Mouse (Mus musculus): ENCODE results near the gene Lhpp. TPM values are rescaled to one million over a fixed set of nuclear protein-coding genes. Genes with fewer than 3 reads are reported as not detected.

Gene Lhpp
- polyA plus RNA-seq, 1 experiment from 2014 or later = 23.7 TPM

- no peak overlapping the region for H3K9ac ChIP-seq (ENCODE audit: low read length)
- ATAC-seq (replicated peaks; ENCODE audit: extremely low read depth, insufficient read depth, low FRiP score) = no peak
- peaks cover 4% of the 10 kb centered on the region; the same call in 1 of the 2 replicates for H3K27me3 ChIP-seq (ENCODE audit: control insufficient read depth, insufficient read depth, low read length)
- no peak overlapping the region for H3K4me3 ChIP-seq (ENCODE audit: low read length)
- WGBS = 85% methylated on average over 4 of the region's 4 CpGs
- no peaks in the 10 kb centered on the region for H3K36me3 ChIP-seq (ENCODE audit: control insufficient read depth, insufficient read depth)
- H3K4me2 ChIP-seq (ENCODE audit: low read depth, low read length) = no peak overlapping the region
- peaks cover 4% of the 10 kb centered on the region; the same call in 1 of the 2 replicates for H3K4me1 ChIP-seq (ENCODE audit: control insufficient read depth, insufficient read depth, low read length)
- H3K27ac ChIP-seq (ENCODE audit: low read length) = no peak overlapping the region
- no peaks in the 10 kb centered on the region for H3K9me3 ChIP-seq (replicated peaks; ENCODE audit: control insufficient read depth, low read length)
Observed at GRCm38 (mm10) chr7:132608316-132609020, 2.0 kb upstream of the Lhpp start.

GRCm38 (mm10) chr7:132611530-132611929 lies 1.1 kb downstream of the Lhpp start:
- no peak for ATAC-seq (replicated peaks; ENCODE audit: extremely low read depth, insufficient read depth, low FRiP score)
- no peaks in the 10 kb centered on the region for H3K9me3 ChIP-seq (replicated peaks; ENCODE audit: control insufficient read depth, low read length)
- H3K36me3 ChIP-seq (ENCODE audit: control insufficient read depth, insufficient read depth) = no peaks in the 10 kb centered on the region
- no peak overlapping the region for H3K4me3 ChIP-seq (ENCODE audit: low read length)
- H3K4me2 ChIP-seq (ENCODE audit: low read depth, low read length) = no peak overlapping the region
- no peaks in the 10 kb centered on the region for H3K27me3 ChIP-seq (ENCODE audit: control insufficient read depth, insufficient read depth, low read length)
- WGBS = 90% methylated on average over 8 of the region's 8 CpGs
- no peak overlapping the region for H3K27ac ChIP-seq (ENCODE audit: low read length)
- H3K4me1 ChIP-seq (ENCODE audit: control insufficient read depth, insufficient read depth, low read length) = peaks cover 7% of the 10 kb centered on the region; the same call in 1 of the 2 replicates
- H3K9ac ChIP-seq (ENCODE audit: low read length) = no peak overlapping the region

- no peak overlapping the region for H3K27ac ChIP-seq (ENCODE audit: low read length)
- 34% methylated on average over 3 of the region's 3 CpGs for WGBS
- H3K4me2 ChIP-seq (ENCODE audit: low read depth, low read length) = no peak overlapping the region
- ATAC-seq (replicated peaks; ENCODE audit: extremely low read depth, insufficient read depth, low FRiP score) = no peak
- H3K4me3 ChIP-seq (ENCODE audit: low read length) = no peak overlapping the region
- H3K36me3 ChIP-seq (ENCODE audit: control insufficient read depth, insufficient read depth) = no peaks in the 10 kb centered on the region
- H3K9me3 ChIP-seq (replicated peaks; ENCODE audit: control insufficient read depth, low read length) = no peaks in the 10 kb centered on the region
- no peak overlapping the region for H3K9ac ChIP-seq (ENCODE audit: low read length)
- peaks cover 5% of the 10 kb centered on the region; the same call in 1 of the 2 replicates for H3K4me1 ChIP-seq (ENCODE audit: control insufficient read depth, insufficient read depth, low read length)
- H3K27me3 ChIP-seq (ENCODE audit: control insufficient read depth, insufficient read depth, low read length) = no peaks in the 10 kb centered on the region
Observed at GRCm38 (mm10) chr7:132615346-132615745, 4.9 kb downstream of the Lhpp start.

- H3K4me3 ChIP-seq (ENCODE audit: low read length) = no peak overlapping the region
- H3K36me3 ChIP-seq (ENCODE audit: control insufficient read depth, insufficient read depth) = no peaks in the 10 kb centered on the region
- no peak overlapping the region for H3K4me2 ChIP-seq (ENCODE audit: low read depth, low read length)
- no peaks in the 10 kb centered on the region for H3K9me3 ChIP-seq (replicated peaks; ENCODE audit: control insufficient read depth, low read length)
- no peak overlapping the region for H3K9ac ChIP-seq (ENCODE audit: low read length)
- WGBS = 66% methylated on average over 6 of the region's 6 CpGs
- H3K27ac ChIP-seq (ENCODE audit: low read length) = no peak overlapping the region
- no peak for ATAC-seq (replicated peaks; ENCODE audit: extremely low read depth, insufficient read depth, low FRiP score)
- H3K27me3 ChIP-seq (ENCODE audit: control insufficient read depth, insufficient read depth, low read length) = no peaks in the 10 kb centered on the region
- H3K4me1 ChIP-seq (ENCODE audit: control insufficient read depth, insufficient read depth, low read length) = peaks cover 3% of the 10 kb centered on the region; the same call in 1 of the 2 replicates
Observed at GRCm38 (mm10) chr7:132616391-132616790, 6.0 kb downstream of the Lhpp start.

- no peak overlapping the region for H3K9ac ChIP-seq (ENCODE audit: low read length)
- peaks cover 3% of the 10 kb centered on the region; the same call in 1 of the 2 replicates for H3K4me1 ChIP-seq (ENCODE audit: control insufficient read depth, insufficient read depth, low read length)
- no peaks in the 10 kb centered on the region for H3K9me3 ChIP-seq (replicated peaks; ENCODE audit: control insufficient read depth, low read length)
- no peak overlapping the region for H3K4me3 ChIP-seq (ENCODE audit: low read length)
- no peak overlapping the region for H3K4me2 ChIP-seq (ENCODE audit: low read depth, low read length)
- H3K36me3 ChIP-seq (ENCODE audit: control insufficient read depth, insufficient read depth) = no peaks in the 10 kb centered on the region
- no peak for ATAC-seq (replicated peaks; ENCODE audit: extremely low read depth, insufficient read depth, low FRiP score)
- H3K27ac ChIP-seq (ENCODE audit: low read length) = no peak overlapping the region
- no peaks in the 10 kb centered on the region for H3K27me3 ChIP-seq (ENCODE audit: control insufficient read depth, insufficient read depth, low read length)
- WGBS = 85% methylated on average over 5 of the region's 5 CpGs
Observed at GRCm38 (mm10) chr7:132617021-132617564, 6.7 kb downstream of the Lhpp start.

GRCm38 (mm10) chr7:132619549-132619948 lies 9.1 kb downstream of the Lhpp start:
- peaks cover 6% of the 10 kb centered on the region for H3K4me1 ChIP-seq (ENCODE audit: control insufficient read depth, insufficient read depth, low read length)
- 89% methylated on average over 8 of the region's 8 CpGs for WGBS
- H3K27me3 ChIP-seq (ENCODE audit: control insufficient read depth, insufficient read depth, low read length) = no peaks in the 10 kb centered on the region
- H3K4me3 ChIP-seq (ENCODE audit: low read length) = no peak overlapping the region
- no peaks in the 10 kb centered on the region for H3K36me3 ChIP-seq (ENCODE audit: control insufficient read depth, insufficient read depth)
- no peak overlapping the region for H3K9ac ChIP-seq (ENCODE audit: low read length)
- H3K9me3 ChIP-seq (replicated peaks; ENCODE audit: control insufficient read depth, low read length) = no peaks in the 10 kb centered on the region
- ATAC-seq (replicated peaks; ENCODE audit: extremely low read depth, insufficient read depth, low FRiP score) = no peak
- no peak overlapping the region for H3K27ac ChIP-seq (ENCODE audit: low read length)
- H3K4me2 ChIP-seq (ENCODE audit: low read depth, low read length) = no peak overlapping the region

GRCm38 (mm10) chr7:132619975-132620918 lies 9.8 kb downstream of the Lhpp start:
- H3K4me3 ChIP-seq (ENCODE audit: low read length) = no peak overlapping the region
- no peak overlapping the region for H3K9ac ChIP-seq (ENCODE audit: low read length)
- no peaks in the 10 kb centered on the region for H3K36me3 ChIP-seq (ENCODE audit: control insufficient read depth, insufficient read depth)
- H3K9me3 ChIP-seq (replicated peaks; ENCODE audit: control insufficient read depth, low read length) = no peaks in the 10 kb centered on the region
- no peaks in the 10 kb centered on the region for H3K27me3 ChIP-seq (ENCODE audit: control insufficient read depth, insufficient read depth, low read length)
- peaks cover 6% of the 10 kb centered on the region for H3K4me1 ChIP-seq (ENCODE audit: control insufficient read depth, insufficient read depth, low read length)
- no peak overlapping the region for H3K4me2 ChIP-seq (ENCODE audit: low read depth, low read length)
- WGBS = 86% methylated on average over 15 of the region's 15 CpGs
- ATAC-seq (replicated peaks; ENCODE audit: extremely low read depth, insufficient read depth, low FRiP score) = no peak
- H3K27ac ChIP-seq (ENCODE audit: low read length) = no peak overlapping the region

- no peak overlapping the region for H3K27ac ChIP-seq (ENCODE audit: low read length)
- WGBS = 76% methylated on average over 10 of the region's 10 CpGs
- H3K9me3 ChIP-seq (replicated peaks; ENCODE audit: control insufficient read depth, low read length) = no peaks in the 10 kb centered on the region
- H3K36me3 ChIP-seq (ENCODE audit: control insufficient read depth, insufficient read depth) = no peaks in the 10 kb centered on the region
- no peak overlapping the region for H3K4me2 ChIP-seq (ENCODE audit: low read depth, low read length)
- no peak overlapping the region for H3K9ac ChIP-seq (ENCODE audit: low read length)
- H3K27me3 ChIP-seq (ENCODE audit: control insufficient read depth, insufficient read depth, low read length) = no peaks in the 10 kb centered on the region
- H3K4me3 ChIP-seq (ENCODE audit: low read length) = no peak overlapping the region
- no peak for ATAC-seq (replicated peaks; ENCODE audit: extremely low read depth, insufficient read depth, low FRiP score)
- H3K4me1 ChIP-seq (ENCODE audit: control insufficient read depth, insufficient read depth, low read length) = peaks cover 19% of the 10 kb centered on the region
Observed at GRCm38 (mm10) chr7:132624161-132624560, 13.7 kb downstream of the Lhpp start.
